Mouse (Mus musculus) liver, embryonic 15.5 days (tissue): ENCODE results near the gene Gm45785. TPM values are rescaled to one million over a fixed set of nuclear protein-coding genes. Genes with fewer than 3 reads are reported as not detected.
A peak's percentile ranks its signal among the peaks of the same experiment; 100 is the strongest.

Source experiments
- ATAC-seq: fragments of 200-750 bp; cut with Nextera tagmentation; 2 replicates; pipeline ENCODE4 v1.8.0; 2017; ENCODE audit warnings: moderate number of reproducible peaks, mild to moderate bottlenecking, moderate library complexity; ENCODE audit not compliant: insufficient read depth
- H3K27ac ChIP-seq: fragments of 300-500 bp; sonication (generic); replicated peaks from 2 replicates; pipeline ENCODE4 v1.5.1; 2015; ENCODE audit warnings: mild to moderate bottlenecking, inconsistent platforms
- H3K27me3 ChIP-seq: fragments of 300-500 bp; sonication (generic); 2 replicates; pipeline ENCODE4 v1.6.1; 2015; ENCODE audit warnings: mild to moderate bottlenecking, inconsistent platforms
- H3K36me3 ChIP-seq: fragments of 300-500 bp; sonication (generic); replicated peaks from 2 replicates; pipeline ENCODE4 v1.6.1; 2015; ENCODE audit warnings: moderate library complexity, mild to moderate bottlenecking, inconsistent platforms
- H3K4me1 ChIP-seq: fragments of 300-500 bp; sonication (generic); replicated peaks from 2 replicates; pipeline ENCODE4 v1.6.1; 2015; ENCODE audit warnings: inconsistent platforms
- H3K4me2 ChIP-seq: fragments of 300-500 bp; sonication (generic); 2 replicates; pipeline ENCODE4 v1.6.1; 2015; ENCODE audit warnings: moderate library complexity, mild to moderate bottlenecking, inconsistent platforms
- H3K4me3 ChIP-seq: fragments of 300-500 bp; sonication (generic); replicated peaks from 2 replicates; pipeline ENCODE4 v1.5.1; 2015; ENCODE audit warnings: mild to moderate bottlenecking, inconsistent platforms
- H3K9ac ChIP-seq: fragments of 300-500 bp; sonication (generic); 2 replicates; pipeline ENCODE4 v1.6.1; 2015; ENCODE audit warnings: moderate library complexity, mild to moderate bottlenecking, inconsistent platforms
- H3K9me3 ChIP-seq: fragments of 300-500 bp; sonication (generic); replicated peaks from 2 replicates; pipeline ENCODE4 v1.6.1; 2016; ENCODE audit warnings: inconsistent platforms
- WGBS: fragments of 180-500 bp; shearing (Covaris S2); methylation state at CpG from one replicate; pipeline ENCODE4 v1.1.7; 2015; ENCODE audit warnings: mixed read lengths; ENCODE audit not compliant: insufficient replicate concordance; 5-methylcytosine and 5-hydroxymethylcytosine counted together
- polyA plus RNA-seq: library from polyadenylated mRNA; unstranded; fragments of >200 nt; fragmentation: Nextera tagmentation; extraction: Ambion mirVana; gene quantifications from 2 replicates; pipeline ENCODE4 v1.2.1, GENCODE M21; 2015

The Gm45785 gene
- polyA plus RNA-seq, 1 experiment from 2014 or later: not detected

- no peaks in the 10 kb centered on the region for H3K9me3 ChIP-seq
- H3K4me2 ChIP-seq: peak overlapping the region; percentile 94
- H3K36me3 ChIP-seq: peaks cover 38% of the 10 kb centered on the region
- under 1% methylated on average over 12 of the region's 12 CpGs for WGBS
- ATAC-seq: peak; percentile 14
- no peaks in the 10 kb centered on the region for H3K27me3 ChIP-seq
- H3K4me1 ChIP-seq: peaks cover 42% of the 10 kb centered on the region
- H3K4me3 ChIP-seq: peak overlapping the region; percentile 76
- peak overlapping the region; percentile 84 for H3K9ac ChIP-seq
- H3K27ac ChIP-seq: peak overlapping the region; percentile 90
Observed at GRCm38 (mm10) chr7:140882469-140882803, 26.3 kb upstream of the Gm45785 start.

- H3K27ac ChIP-seq: peak within 1 kb of the TSS; percentile 90
- peak within 1 kb of the TSS; percentile 76 for H3K4me3 ChIP-seq
- H3K36me3 ChIP-seq: peaks cover 34% of the 10 kb centered on the region
- no peaks in the 10 kb centered on the region for H3K27me3 ChIP-seq
- no peaks in the 10 kb centered on the region for H3K9me3 ChIP-seq
- WGBS: under 1% methylated on average over 59 of the region's 59 CpGs
- H3K4me2 ChIP-seq: peak within 1 kb of the TSS; percentile 94
- ATAC-seq: peak; percentile 94
- H3K4me1 ChIP-seq: peaks cover 42% of the 10 kb centered on the region
- peak within 1 kb of the TSS; percentile 84 for H3K9ac ChIP-seq
Observed at GRCm38 (mm10) chr7:140881696-140882468, 25.8 kb upstream of the Gm45785 start, which contains the start of the genes Psmd13 and Sirt3. Gene Psmd13, plus strand, starts transcription at chr7:140881968. Gene Sirt3, minus strand, starts transcription at chr7:140882309.

- ATAC-seq: no peak
- peak overlapping the region; percentile 94 for H3K4me2 ChIP-seq
- peak overlapping the region; percentile 76 for H3K4me3 ChIP-seq
- peaks cover 33% of the 10 kb centered on the region for H3K36me3 ChIP-seq
- no peaks in the 10 kb centered on the region for H3K9me3 ChIP-seq
- H3K27me3 ChIP-seq: no peaks in the 10 kb centered on the region
- peaks cover 42% of the 10 kb centered on the region for H3K4me1 ChIP-seq
- peak overlapping the region; percentile 84 for H3K9ac ChIP-seq
- WGBS: 2% methylated on average over 8 of the region's 8 CpGs
- peak overlapping the region; percentile 90 for H3K27ac ChIP-seq
Observed at GRCm38 (mm10) chr7:140880865-140881515, 24.9 kb upstream of the Gm45785 start.

DNA sequence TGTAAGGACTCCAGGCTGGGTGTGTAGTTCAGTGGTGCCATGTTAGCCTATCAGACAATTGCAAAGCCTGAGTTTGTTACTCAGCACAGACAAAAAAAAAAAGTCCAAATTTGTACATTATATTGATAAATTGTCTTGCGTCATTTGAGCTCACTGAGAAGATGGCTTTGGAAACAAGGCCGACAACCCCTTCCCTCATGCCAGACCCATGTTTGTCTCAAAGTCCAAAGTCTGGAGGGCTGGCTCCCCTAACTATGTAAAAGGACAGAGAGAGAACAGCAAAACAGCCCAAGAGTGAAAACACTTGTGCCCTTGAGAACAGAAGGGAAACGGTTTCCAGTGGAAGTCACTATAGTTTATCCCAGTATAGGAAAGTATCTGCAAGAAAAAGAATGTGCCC is 24.3 kb upstream of the Gm45785 start:
- WGBS: 49% methylated on average over 3 of the region's 3 CpGs
- ATAC-seq: no peak
- peak overlapping the region; percentile 76 for H3K4me3 ChIP-seq
- peak overlapping the region; percentile 94 for H3K4me2 ChIP-seq
- H3K36me3 ChIP-seq: peaks cover 34% of the 10 kb centered on the region
- H3K27ac ChIP-seq: peak overlapping the region; percentile 90
- H3K4me1 ChIP-seq: peaks cover 42% of the 10 kb centered on the region
- no peaks in the 10 kb centered on the region for H3K27me3 ChIP-seq
- H3K9me3 ChIP-seq: no peaks in the 10 kb centered on the region
- peak overlapping the region; percentile 84; the same call in 1 of the 2 replicates for H3K9ac ChIP-seq

GRCm38 (mm10) chr7:140879355-140879754 is 23.2 kb upstream of the Gm45785 start:
- Histone ChIP-seq H3K4me3 (peak overlapping the region; percentile 7; the same call in 1 of the 2 replicates), H3K36me3 (peaks cover 36% of the 10 kb centered on the region), H3K27me3 (no peaks in the 10 kb centered on the region), H3K9ac (no peak overlapping the region), H3K27ac (0 out of 2 replicates have a peak overlapping the region, but pooled peaks have one; percentile 4), H3K4me1 (peaks cover 42% of the 10 kb centered on the region), H3K4me2 (peak overlapping the region; percentile 94), H3K9me3 (no peaks in the 10 kb centered on the region)
- ATAC-seq: no peak
- 26% methylated on average over 7 of the region's 7 CpGs for WGBS

- peaks cover 28% of the 10 kb centered on the region for H3K4me1 ChIP-seq
- 58% methylated on average over 6 of the region's 6 CpGs for WGBS
- ATAC-seq: no peak
- no peaks in the 10 kb centered on the region for H3K9me3 ChIP-seq
- no peaks in the 10 kb centered on the region for H3K27me3 ChIP-seq
- H3K27ac ChIP-seq: no peak overlapping the region
- no peak overlapping the region for H3K9ac ChIP-seq
- no peak overlapping the region for H3K4me2 ChIP-seq
- peaks cover 40% of the 10 kb centered on the region for H3K36me3 ChIP-seq
- no peak overlapping the region for H3K4me3 ChIP-seq
Observed at GRCm38 (mm10) chr7:140877364-140877763, 21.2 kb upstream of the Gm45785 start.

GRCm38 (mm10) chr7:140874224-140874623 is 18.1 kb upstream of the Gm45785 start:
- H3K4me2 ChIP-seq: no peak overlapping the region
- no peak overlapping the region for H3K4me3 ChIP-seq
- no peak overlapping the region for H3K9ac ChIP-seq
- H3K27ac ChIP-seq: no peak overlapping the region
- H3K9me3 ChIP-seq: no peaks in the 10 kb centered on the region
- ATAC-seq: no peak
- peaks cover 8% of the 10 kb centered on the region for H3K4me1 ChIP-seq
- no peaks in the 10 kb centered on the region for H3K27me3 ChIP-seq
- 15% methylated on average over 4 of the region's 4 CpGs for WGBS
- H3K36me3 ChIP-seq: peaks cover 61% of the 10 kb centered on the region

- 70% methylated on average over 12 of the region's 12 CpGs for WGBS
- H3K4me2 ChIP-seq: no peak overlapping the region
- H3K4me1 ChIP-seq: no peaks in the 10 kb centered on the region
- no peak overlapping the region for H3K27ac ChIP-seq
- ATAC-seq: no peak
- H3K4me3 ChIP-seq: no peak overlapping the region
- H3K27me3 ChIP-seq: no peaks in the 10 kb centered on the region
- no peaks in the 10 kb centered on the region for H3K9me3 ChIP-seq
- peaks cover 87% of the 10 kb centered on the region for H3K36me3 ChIP-seq
- no peak overlapping the region for H3K9ac ChIP-seq
Observed at GRCm38 (mm10) chr7:140864761-140865160, 8.6 kb upstream of the Gm45785 start.

- Histone ChIP-seq H3K9me3 (no peaks in the 10 kb centered on the region), H3K27ac (no peak overlapping the region), H3K4me1 (peaks cover 28% of the 10 kb centered on the region), H3K9ac (no peak overlapping the region), H3K4me3 (no peak overlapping the region), H3K4me2 (no peak overlapping the region), H3K36me3 (peaks cover 76% of the 10 kb centered on the region), H3K27me3 (no peaks in the 10 kb centered on the region)
- ATAC-seq: no peak
- 84% methylated on average over 5 of the region's 5 CpGs for WGBS
Observed at GRCm38 (mm10) chr7:140860728-140861127, 4.6 kb upstream of the Gm45785 start.

DNA sequence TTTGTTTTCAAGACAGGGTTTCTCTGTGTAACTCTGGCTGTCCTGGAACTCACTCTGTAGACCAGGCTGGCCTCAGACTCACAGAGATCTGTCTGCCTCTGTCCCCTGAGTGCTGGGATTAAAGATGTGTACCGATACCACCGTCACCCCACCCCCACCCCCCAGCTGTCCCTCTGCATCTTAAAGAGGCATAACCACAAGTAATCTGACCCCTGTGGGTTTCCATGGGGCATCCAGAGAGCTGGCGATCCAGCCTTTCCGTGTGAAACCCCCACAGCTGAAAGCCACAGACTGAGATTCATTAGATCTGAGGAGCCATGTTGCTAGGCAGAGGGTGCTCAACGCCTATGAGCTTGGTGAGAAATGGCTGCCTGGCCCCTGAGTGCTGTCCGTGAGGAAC is 3.9 kb upstream of the Gm45785 start:
- ATAC-seq: no peak
- Histone ChIP-seq H3K4me3 (no peak overlapping the region), H3K4me2 (no peak overlapping the region), H3K9me3 (no peaks in the 10 kb centered on the region), H3K27me3 (no peaks in the 10 kb centered on the region), H3K9ac (no peak overlapping the region), H3K27ac (no peak overlapping the region), H3K36me3 (peaks cover 69% of the 10 kb centered on the region), H3K4me1 (peaks cover 36% of the 10 kb centered on the region)
- WGBS: 68% methylated on average over 6 of the region's 6 CpGs

- peak overlapping the region; percentile 90 for H3K4me3 ChIP-seq
- peak overlapping the region; percentile 90; the same call in 1 of the 2 replicates for H3K9ac ChIP-seq
- no peaks in the 10 kb centered on the region for H3K9me3 ChIP-seq
- WGBS: 84% methylated on average over 8 of the region's 8 CpGs
- H3K36me3 ChIP-seq: peaks cover 68% of the 10 kb centered on the region
- peaks cover 47% of the 10 kb centered on the region for H3K4me1 ChIP-seq
- H3K4me2 ChIP-seq: peak overlapping the region; percentile 97
- H3K27ac ChIP-seq: no peak overlapping the region
- ATAC-seq: no peak
- no peaks in the 10 kb centered on the region for H3K27me3 ChIP-seq
Observed at GRCm38 (mm10) chr7:140858746-140859145, 2.6 kb upstream of the Gm45785 start.
